Mouse (Mus musculus) embryonic fibroblast, embryonic 13.5 days (primary cell): Measurements from ENCODE around the gene Ripk3.

Experiments used
- CTCF ChIP-seq: IDR thresholded peaks from 2 replicates; pipeline ENCODE4 v1.5.1; 2011; ENCODE audit warnings: mild to moderate bottlenecking, control low read depth, low read length, moderate library complexity, borderline replicate concordance; ENCODE audit not compliant: insufficient read depth
- POLR2A ChIP-seq: IDR thresholded peaks from 2 replicates; pipeline ENCODE4 v1.6.1; 2011; ENCODE audit warnings: low read depth, mild to moderate bottlenecking, control low read depth, low read length, moderate library complexity

GRCm38 (mm10) chr14:55822435-55822990 is 33.8 kb upstream of the Ripk3 start:
- TF ChIP-seq CTCF (peak; percentile 89), POLR2A (peak; percentile 40; the same call in 1 of the 2 replicates)
